Mouse (Mus musculus) liver, adult 2 months (tissue): ENCODE data around the gene Hrasls. TPM values are rescaled to one million over a fixed set of nuclear protein-coding genes. Genes with fewer than 3 reads are reported as not detected.

ENCODE experiments used
- DNase-seq: peaks from one replicate; pipeline ENCODE4 v3.0.0-alpha.2; 2011; ENCODE audit warnings: low read depth, low spot score; ENCODE audit errors: extremely low read depth
- H3K27ac ChIP-seq: fragments of 200-500 bp; replicated peaks from 2 replicates; pipeline ENCODE4 v1.5.1; 2012; ENCODE audit warnings: low read depth, mild to moderate bottlenecking, control low read depth, inconsistent platforms, low read length; ENCODE audit not compliant: insufficient read depth
- H3K27me3 ChIP-seq: fragments of 200-500 bp; 2 replicates; pipeline ENCODE4 v1.6.1; 2012; ENCODE audit warnings: mild to moderate bottlenecking, moderate library complexity, low read length, inconsistent platforms; ENCODE audit not compliant: control insufficient read depth, insufficient read depth
- H3K36me3 ChIP-seq: fragments of 200-500 bp; 2 replicates; pipeline ENCODE4 v1.6.1; 2012; ENCODE audit warnings: low read length, inconsistent platforms; ENCODE audit not compliant: control insufficient read depth, insufficient read depth
- H3K4me1 ChIP-seq: fragments of 200-500 bp; 2 replicates; pipeline ENCODE4 v1.6.1; 2011; ENCODE audit warnings: low read length; ENCODE audit not compliant: control insufficient read depth, insufficient read depth
- H3K4me3 ChIP-seq: fragments of 200-500 bp; 2 replicates; pipeline ENCODE4 v1.5.1; 2011; ENCODE audit warnings: low read depth, mild to moderate bottlenecking, control low read depth, low read length, moderate library complexity; ENCODE audit not compliant: insufficient read depth
- H3K79me2 ChIP-seq: fragments of 200-500 bp; 2 replicates; pipeline ENCODE4 v1.6.1; 2012; ENCODE audit warnings: inconsistent platforms, mild to moderate bottlenecking, low read length, moderate library complexity; ENCODE audit not compliant: control insufficient read depth, insufficient read depth
- H3K9ac ChIP-seq: fragments of 200-500 bp; 2 replicates; pipeline ENCODE4 v1.6.1; 2012; ENCODE audit warnings: low read depth, mild to moderate bottlenecking, control low read depth, inconsistent platforms, low read length
- CTCF ChIP-seq: fragments of 200-500 bp; IDR thresholded peaks from 2 replicates; pipeline ENCODE4 v1.5.1; 2011; ENCODE audit warnings: low read depth, low read length, control low read depth
- POLR2A ChIP-seq: fragments of 200-500 bp; IDR thresholded peaks from 2 replicates; pipeline ENCODE4 v1.6.1; 2011; ENCODE audit warnings: low read length, control low read depth; ENCODE audit not compliant: insufficient read depth; ENCODE audit errors: extremely low read depth
- WGBS: fragments of 180-500 bp; shearing (Covaris S2); methylation state at CpG from one replicate; pipeline ENCODE4 v1.1.7; 2018; 5-methylcytosine and 5-hydroxymethylcytosine counted together
- polyA plus RNA-seq: library from polyadenylated mRNA; depleted of rRNA; stranded (reverse); fragments of >200 nt; gene quantifications from 2 replicates; pipeline ENCODE4 v1.2.3, GENCODE M21; 2012
- total RNA-seq: library from RNA; depleted of rRNA; stranded (reverse); fragments of >200 nt; gene quantifications from 2 replicates; pipeline ENCODE4 v1.2.3, GENCODE M21; 2014

The Hrasls gene
- total and polyA plus RNA-seq, 2 experiments, result 0.09 TPM; not detected in 1

DNA sequence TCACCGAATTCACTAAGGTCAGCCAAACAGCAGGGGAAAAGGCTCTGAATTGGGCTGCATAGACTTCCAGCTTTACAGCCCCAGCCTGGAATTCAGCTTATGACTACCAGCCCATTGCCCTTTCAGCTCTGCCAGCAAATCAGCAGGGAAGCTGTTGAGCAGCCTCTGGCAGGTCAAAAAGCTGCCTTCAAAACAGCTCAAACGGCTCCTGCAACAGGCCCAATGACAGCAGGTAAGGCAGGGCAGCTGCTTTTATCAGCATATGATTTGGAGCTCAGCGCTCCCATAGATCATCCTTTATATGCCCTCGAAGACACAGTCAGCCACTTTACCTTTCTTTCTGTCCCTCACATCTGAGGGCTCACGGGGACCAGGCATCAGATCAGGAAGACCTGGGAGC, 16.6 kb upstream of the Hrasls start:
- no peaks in the 10 kb centered on the region for H3K4me1 ChIP-seq
- no peak for TF ChIP-seq POLR2A
- TF ChIP-seq CTCF, result no peak
- no peak overlapping the region for H3K9ac ChIP-seq
- H3K36me3 ChIP-seq, result no peaks in the 10 kb centered on the region
- no peaks in the 10 kb centered on the region for H3K27me3 ChIP-seq
- no peaks in the 10 kb centered on the region for H3K79me2 ChIP-seq
- H3K27ac ChIP-seq, result no peak overlapping the region
- DNase-seq, result no peak
- no peak overlapping the region for H3K4me3 ChIP-seq
- WGBS, result 62% methylated on average over 5 of the region's 5 CpGs

DNA sequence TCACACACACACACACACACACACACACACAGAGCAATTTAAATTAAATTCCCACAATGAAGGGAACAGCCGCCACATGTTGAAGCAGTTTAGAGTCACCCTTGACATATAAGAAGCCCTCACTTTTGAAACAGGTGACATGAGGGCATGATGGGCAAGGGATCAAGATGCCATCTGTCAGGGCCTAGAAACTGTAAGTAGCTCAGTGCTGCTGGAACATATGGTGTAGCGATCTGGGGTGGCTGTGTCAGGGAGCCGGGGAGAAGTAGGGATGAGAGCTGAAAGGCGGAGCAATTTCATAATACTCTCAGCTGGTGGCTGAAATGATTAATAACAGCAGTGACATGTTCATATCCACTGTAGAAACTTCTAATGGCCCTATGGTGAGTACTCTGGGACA, 15.5 kb upstream of the Hrasls start:
- TF ChIP-seq POLR2A (no peak), CTCF (no peak)
- Histone ChIP-seq H3K79me2 (no peaks in the 10 kb centered on the region), H3K4me1 (no peaks in the 10 kb centered on the region), H3K36me3 (no peaks in the 10 kb centered on the region), H3K27me3 (no peaks in the 10 kb centered on the region), H3K27ac (no peak overlapping the region), H3K4me3 (no peak overlapping the region), H3K9ac (no peak overlapping the region)
- WGBS, result 97% methylated on average over 4 of the region's 4 CpGs
- DNase-seq, result no peak

- Histone ChIP-seq H3K9ac (no peak overlapping the region), H3K36me3 (no peaks in the 10 kb centered on the region), H3K79me2 (no peaks in the 10 kb centered on the region), H3K27me3 (no peaks in the 10 kb centered on the region), H3K4me3 (no peak overlapping the region), H3K27ac (no peak overlapping the region), H3K4me1 (no peaks in the 10 kb centered on the region)
- WGBS, result 88% methylated on average over 1 of the region's 1 CpGs
- DNase-seq, result no peak
- TF ChIP-seq CTCF (no peak), POLR2A (no peak)
Measured at GRCm38 (mm10) chr16:29195156-29195555, 14.3 kb upstream of the Hrasls start.

- Histone ChIP-seq H3K36me3 (no peaks in the 10 kb centered on the region), H3K9ac (no peak overlapping the region), H3K79me2 (no peaks in the 10 kb centered on the region), H3K4me3 (no peak overlapping the region), H3K4me1 (no peaks in the 10 kb centered on the region), H3K27ac (no peak overlapping the region), H3K27me3 (no peaks in the 10 kb centered on the region)
- 68% methylated on average over 5 of the region's 5 CpGs for WGBS
- no peak for DNase-seq
- no peak for TF ChIP-seq CTCF
Measured at GRCm38 (mm10) chr16:29198461-29198860, 11.0 kb upstream of the Hrasls start.

DNA sequence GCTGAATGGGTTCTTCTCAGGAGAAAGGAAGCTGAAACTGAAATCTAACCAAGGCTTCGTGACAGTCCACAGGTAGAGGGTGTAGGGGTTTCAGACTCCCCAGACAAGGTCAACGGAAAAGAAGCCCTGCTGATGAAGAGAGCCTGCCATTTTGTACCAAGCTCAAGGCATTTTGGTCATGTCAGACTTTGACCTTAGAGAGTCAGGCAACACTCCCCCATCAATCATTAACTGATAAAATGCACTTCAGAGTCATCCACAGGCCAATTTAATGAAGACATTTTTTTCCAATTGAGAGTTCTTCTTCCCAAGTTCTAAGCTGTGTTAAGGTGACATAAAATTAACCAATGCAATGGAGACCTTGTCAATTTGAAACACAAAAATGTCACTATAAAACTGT, 8.3 kb upstream of the Hrasls start:
- H3K27ac ChIP-seq, result no peak overlapping the region
- TF ChIP-seq CTCF (no peak), POLR2A (no peak)
- peak; percentile 69 for DNase-seq
- 65% methylated on average over 2 of the region's 2 CpGs for WGBS
- H3K27me3 ChIP-seq, result no peaks in the 10 kb centered on the region
- H3K36me3 ChIP-seq, result no peaks in the 10 kb centered on the region
- H3K4me3 ChIP-seq, result no peak overlapping the region
- no peaks in the 10 kb centered on the region for H3K79me2 ChIP-seq
- H3K4me1 ChIP-seq, result no peaks in the 10 kb centered on the region
- H3K9ac ChIP-seq, result no peak overlapping the region

DNA sequence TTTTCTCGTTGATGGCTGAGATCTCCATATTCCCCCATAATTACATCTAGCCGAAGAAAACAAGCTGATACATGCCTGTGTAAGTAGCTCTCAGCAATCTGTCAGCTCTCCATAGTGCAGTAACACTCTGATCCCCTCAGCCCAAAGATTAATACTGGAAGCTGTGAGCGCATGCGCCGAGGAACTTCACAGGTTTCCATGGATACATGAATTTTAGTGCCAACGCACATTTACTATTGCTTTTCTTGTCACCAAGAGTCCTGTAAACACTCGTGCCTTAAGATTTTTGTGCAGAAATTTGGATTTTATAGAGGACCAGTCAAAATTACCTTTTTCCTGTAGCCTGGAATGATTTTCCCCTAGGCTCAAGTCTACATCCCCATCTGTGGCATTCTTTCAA, 4.6 kb upstream of the Hrasls start:
- no peak for DNase-seq
- no peak overlapping the region for H3K9ac ChIP-seq
- no peak overlapping the region for H3K4me3 ChIP-seq
- H3K36me3 ChIP-seq, result no peaks in the 10 kb centered on the region
- WGBS, result 87% methylated on average over 7 of the region's 7 CpGs
- H3K79me2 ChIP-seq, result no peaks in the 10 kb centered on the region
- H3K27me3 ChIP-seq, result no peaks in the 10 kb centered on the region
- no peaks in the 10 kb centered on the region for H3K4me1 ChIP-seq
- H3K27ac ChIP-seq, result no peak overlapping the region
- TF ChIP-seq POLR2A (no peak), CTCF (no peak)
